Mouse (Mus musculus): Measurements from ENCODE around the gene Clstn1.

Gene Clstn1

GRCm38 (mm10) chr4:149568622-149569021 lies 17.6 kb upstream of the Clstn1 start:
- no peak for DNase-seq

- DNase-seq, result no peak
Observed at GRCm38 (mm10) chr4:149569781-149570497, 16.3 kb upstream of the Clstn1 start.

GRCm38 (mm10) chr4:149570498-149570863 lies 15.8 kb upstream of the Clstn1 start:
- DNase-seq, result no peak

- no peak for DNase-seq
Observed at GRCm38 (mm10) chr4:149571209-149571608, 15.1 kb upstream of the Clstn1 start.

- DNase-seq, result no peak
Observed at GRCm38 (mm10) chr4:149571651-149572149, 14.6 kb upstream of the Clstn1 start.

GRCm38 (mm10) chr4:149572446-149572845 lies 13.8 kb upstream of the Clstn1 start:
- no peak for DNase-seq

- DNase-seq, result no peak
Observed at GRCm38 (mm10) chr4:149572851-149573250, 13.4 kb upstream of the Clstn1 start.

GRCm38 (mm10) chr4:149574391-149574821 lies 11.9 kb upstream of the Clstn1 start:
- no peak for DNase-seq

- DNase-seq, result no peak
Observed at GRCm38 (mm10) chr4:149576061-149576460, 10.2 kb upstream of the Clstn1 start.

- no peak for DNase-seq
Observed at GRCm38 (mm10) chr4:149576993-149577548, 9.2 kb upstream of the Clstn1 start.

- no peak for DNase-seq
Observed at GRCm38 (mm10) chr4:149578085-149578681, 8.1 kb upstream of the Clstn1 start.

- no peak for DNase-seq
Observed at GRCm38 (mm10) chr4:149578831-149579230, 7.4 kb upstream of the Clstn1 start.

- DNase-seq, result no peak
Observed at GRCm38 (mm10) chr4:149585236-149585635, 1.0 kb upstream of the Clstn1 start.

- DNase-seq, result peak in 1 of 2 experiments; percentile 9
Observed at GRCm38 (mm10) chr4:149586783-149587595, 721 bp downstream of the Clstn1 start.

GRCm38 (mm10) chr4:149587596-149588168 lies 1.4 kb downstream of the Clstn1 start:
- no peak for DNase-seq

GRCm38 (mm10) chr4:149590200-149590599 lies 3.9 kb downstream of the Clstn1 start:
- DNase-seq, result no peak

GRCm38 (mm10) chr4:149591486-149591885 lies 5.2 kb downstream of the Clstn1 start:
- no peak for DNase-seq

GRCm38 (mm10) chr4:149594913-149595581 lies 8.8 kb downstream of the Clstn1 start:
- DNase-seq, result no peak

GRCm38 (mm10) chr4:149597641-149598208 lies 11.5 kb downstream of the Clstn1 start:
- DNase-seq, result no peak

GRCm38 (mm10) chr4:149599549-149599948 lies 13.3 kb downstream of the Clstn1 start:
- no peak for DNase-seq

GRCm38 (mm10) chr4:149600130-149600529 lies 13.9 kb downstream of the Clstn1 start:
- no peak for DNase-seq

GRCm38 (mm10) chr4:149601484-149601883 lies 15.2 kb downstream of the Clstn1 start:
- no peak for DNase-seq

Measured in spleen, adult 18-20 months (tissue).